Mouse (Mus musculus): ENCODE results near the gene Spata20.
A peak's percentile ranks its signal among the peaks of the same experiment; 100 is the strongest.

The Spata20 gene

DNA sequence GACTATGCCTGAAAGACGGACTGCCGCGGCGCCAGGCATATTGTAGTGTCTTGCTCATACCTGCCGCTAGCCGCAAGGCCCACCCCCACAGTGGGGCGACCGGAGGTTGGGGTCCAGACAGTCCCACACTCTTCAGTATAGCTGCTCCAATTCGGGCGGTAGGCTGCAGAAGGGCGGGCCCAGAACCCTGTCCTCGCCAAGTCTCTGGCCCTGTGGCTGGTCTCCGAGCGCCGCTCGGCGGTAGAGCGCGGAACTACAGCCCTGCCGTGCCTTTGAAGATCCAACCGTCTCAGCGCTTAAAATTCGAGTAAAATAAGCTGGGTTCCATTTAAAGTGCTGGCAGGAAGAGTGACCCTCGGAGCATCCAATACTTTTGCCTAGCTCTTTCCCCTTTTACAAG is at the start of gene Spata20:
Gene Spata20 (minus strand): TSS at position 179 of the 400 bp plus-strand sequence.
- peak; percentile 55 to 75 for DNase-seq (ENCODE audit: low spot score in 2 of 2)

DNA sequence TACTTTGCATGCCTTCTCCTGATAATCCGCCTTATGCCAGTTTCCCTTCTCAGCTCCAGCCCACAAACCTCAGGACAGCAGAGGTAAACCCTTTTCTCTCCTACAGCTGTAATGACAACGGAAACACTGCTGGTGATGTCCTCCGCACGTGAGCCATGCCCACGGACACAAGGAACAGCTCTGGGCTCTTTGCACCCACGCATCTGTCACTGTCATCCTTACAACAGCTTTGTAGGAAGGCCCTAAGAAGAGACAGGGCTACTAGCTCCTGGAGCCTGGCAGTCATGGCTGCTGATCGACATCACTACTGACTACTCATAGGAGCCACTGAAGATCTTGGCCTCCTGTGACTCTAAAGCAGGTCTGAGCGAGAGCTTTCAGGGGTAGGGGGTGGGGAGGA is 47.2 kb upstream of the Spata20 start:
- no peak for DNase-seq (ENCODE audit: low spot score in 2 of 2)

DNA sequence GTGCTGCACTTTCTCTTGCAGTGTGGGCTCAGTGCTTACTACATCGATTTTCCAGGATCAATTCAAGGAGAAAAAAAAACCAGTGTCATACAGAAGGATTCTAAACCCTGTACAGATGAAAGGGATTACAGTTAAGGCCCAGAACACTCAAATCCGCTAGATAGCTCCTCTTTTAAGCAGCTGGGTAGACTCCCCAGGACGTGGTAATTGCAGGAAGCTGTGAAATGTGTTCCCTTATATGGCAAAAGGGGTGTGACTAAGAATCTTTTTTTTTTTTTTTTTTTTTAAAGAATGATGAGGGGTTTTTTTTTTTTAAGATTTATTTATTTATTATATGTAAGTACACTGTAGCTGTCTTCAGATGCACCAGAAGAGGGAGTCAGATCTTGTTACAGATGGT is 42.9 kb upstream of the Spata20 start:
- no peak for DNase-seq (ENCODE audit: low spot score in 2 of 2)

DNA sequence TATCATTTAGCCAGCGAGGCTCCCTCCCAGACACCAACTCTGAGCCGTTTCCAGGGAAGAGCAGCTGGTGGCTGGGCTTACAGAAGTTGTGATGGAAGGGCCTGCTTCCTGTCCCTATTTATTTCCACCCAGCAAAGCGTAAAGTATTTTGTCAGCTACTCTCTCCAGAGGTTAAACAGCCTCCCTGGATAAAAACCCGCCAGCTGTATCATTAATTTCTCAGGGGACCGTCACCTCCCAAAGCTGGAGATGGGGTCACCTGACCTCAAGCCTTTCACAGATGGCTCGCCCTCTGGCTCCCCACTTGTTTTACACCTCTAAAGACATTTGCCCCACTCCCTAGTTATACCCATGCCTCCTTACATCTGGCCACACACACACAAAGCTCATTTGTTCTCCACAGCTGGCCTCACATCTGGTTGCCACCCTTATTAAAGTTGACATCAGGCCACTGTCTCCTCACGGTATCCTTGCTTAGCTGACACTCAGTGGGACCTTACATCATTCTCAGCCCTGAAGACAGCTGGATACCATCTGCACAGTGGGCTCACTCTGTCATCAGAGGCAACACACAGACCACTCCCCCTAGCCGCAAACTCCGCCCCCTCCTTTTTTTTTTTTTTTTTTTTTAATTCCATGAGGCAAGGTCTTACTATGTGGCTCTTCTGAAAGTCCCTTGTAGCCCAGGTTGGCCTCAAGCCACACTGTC is 40.3 kb upstream of the Spata20 start:
- DNase-seq (ENCODE audit: low spot score in 2 of 2), result no peak

DNA sequence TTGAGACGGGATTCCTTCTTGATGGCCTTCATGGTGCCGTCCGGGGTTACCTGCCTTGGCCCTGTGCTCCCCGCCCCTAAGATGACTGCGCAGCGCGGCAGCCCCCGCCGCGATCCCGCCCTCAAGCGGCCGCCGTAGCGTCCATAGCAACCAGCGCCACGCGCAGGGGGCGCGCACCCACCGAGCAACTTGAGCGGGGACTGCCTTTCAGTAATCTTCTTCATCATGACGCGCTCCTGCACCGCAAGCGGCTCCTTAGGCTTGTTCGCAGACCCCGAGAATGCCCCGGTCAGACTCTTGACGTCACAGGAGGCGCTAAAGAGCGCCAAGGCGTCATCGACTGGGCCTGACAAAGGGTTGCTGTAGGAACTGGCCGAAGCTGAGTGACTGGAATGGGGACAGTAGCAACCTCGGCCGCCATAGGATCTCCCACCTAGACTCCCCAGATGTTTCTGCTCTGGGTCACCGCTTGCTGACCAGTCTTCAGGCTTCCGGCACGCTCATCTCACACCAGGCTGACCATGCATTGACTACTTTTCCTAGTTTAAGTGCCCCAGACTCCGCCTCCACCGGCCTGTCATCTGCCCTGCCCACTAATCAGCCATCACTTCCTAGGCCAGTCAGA is 35.4 kb upstream of the Spata20 start, which contains the start of gene Mycbpap:
Gene Mycbpap (minus strand): TSS at position 524 of the 625 bp plus-strand sequence.
- DNase-seq (ENCODE audit: low spot score in 2 of 2), result peak in 1 of 2 experiments; percentile 14

DNA sequence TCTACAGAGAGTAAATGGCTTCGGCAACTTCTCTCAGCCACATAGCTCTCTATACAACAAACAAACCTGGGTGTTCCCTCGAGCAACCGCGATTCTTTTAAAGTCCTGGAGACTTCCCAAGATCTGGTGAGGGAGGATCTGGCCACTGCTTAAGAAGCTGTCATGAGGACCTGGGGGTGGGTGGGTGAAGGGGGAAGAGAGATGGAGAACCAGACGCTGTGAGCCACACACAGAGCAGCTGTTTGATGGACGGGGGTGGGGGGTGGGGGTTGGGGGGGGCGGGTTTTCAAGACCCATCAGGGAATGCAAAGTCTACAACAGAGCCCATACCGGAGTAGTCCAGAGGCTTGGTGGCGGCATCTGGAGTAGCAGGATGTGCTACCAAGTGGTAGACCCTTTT is 27.5 kb upstream of the Spata20 start:
- no peak for DNase-seq (ENCODE audit: low spot score in 2 of 2)

DNA sequence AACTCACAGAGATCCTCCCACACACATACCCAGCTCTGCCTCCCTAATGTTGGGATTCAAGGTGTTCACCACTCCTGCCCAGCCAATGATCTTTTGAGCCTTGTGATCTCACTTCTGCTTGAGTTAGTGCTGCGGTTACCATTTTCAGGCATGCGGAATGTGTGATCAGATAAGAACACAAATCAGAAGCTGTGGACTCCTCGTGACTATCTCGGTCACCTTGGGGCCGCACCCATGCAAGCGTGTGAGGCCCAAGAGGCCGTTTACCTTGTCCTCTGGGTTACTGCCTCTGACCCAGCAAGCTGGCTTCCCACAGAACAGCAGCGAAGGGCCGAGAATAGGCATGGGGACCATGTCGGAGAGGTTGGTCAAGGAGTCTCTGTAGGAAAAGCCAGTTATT is 23.0 kb upstream of the Spata20 start:
- DNase-seq (ENCODE audit: low spot score in 2 of 2), result no peak

DNA sequence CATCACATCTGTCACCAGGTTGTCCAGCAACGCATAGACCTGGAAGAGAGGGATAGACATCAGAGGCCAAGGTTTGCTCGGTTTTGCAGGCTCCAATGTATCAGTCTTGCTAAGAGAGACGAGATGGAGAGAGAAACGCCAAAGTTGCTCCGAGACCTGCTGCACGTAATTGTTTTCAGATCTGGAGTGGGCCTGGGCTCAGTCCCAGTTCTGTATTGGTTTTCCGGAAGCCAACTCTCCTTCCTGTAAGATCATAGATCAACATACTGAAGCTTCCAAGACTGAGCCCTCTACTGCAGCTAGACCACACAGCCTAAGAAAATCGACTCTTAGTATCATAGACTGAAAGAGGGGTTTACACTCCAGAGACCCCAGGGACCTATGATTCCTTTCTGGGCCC is 15.5 kb upstream of the Spata20 start:
- no peak for DNase-seq (ENCODE audit: low spot score in 2 of 2)

DNA sequence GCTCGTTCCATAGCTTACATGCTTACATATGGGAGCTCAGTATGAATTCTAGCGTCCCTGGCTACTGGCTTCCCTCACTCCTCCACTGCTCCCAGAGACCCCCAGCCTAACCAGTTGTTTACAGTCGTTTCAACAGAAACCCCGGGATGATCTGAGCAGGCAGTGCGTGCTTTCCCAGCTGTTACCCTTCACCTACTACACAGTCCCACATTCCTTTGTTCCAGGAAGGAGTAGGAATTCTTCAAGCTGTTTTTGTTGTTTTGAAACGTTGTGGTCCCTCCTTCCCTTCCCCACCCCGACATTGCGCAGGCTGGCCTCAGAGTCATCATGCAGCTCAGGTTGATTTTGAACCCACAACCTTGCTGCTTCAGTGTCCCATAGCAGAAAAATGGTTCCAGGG is 14.4 kb upstream of the Spata20 start:
- no peak for DNase-seq (ENCODE audit: low spot score in 2 of 2)

DNA sequence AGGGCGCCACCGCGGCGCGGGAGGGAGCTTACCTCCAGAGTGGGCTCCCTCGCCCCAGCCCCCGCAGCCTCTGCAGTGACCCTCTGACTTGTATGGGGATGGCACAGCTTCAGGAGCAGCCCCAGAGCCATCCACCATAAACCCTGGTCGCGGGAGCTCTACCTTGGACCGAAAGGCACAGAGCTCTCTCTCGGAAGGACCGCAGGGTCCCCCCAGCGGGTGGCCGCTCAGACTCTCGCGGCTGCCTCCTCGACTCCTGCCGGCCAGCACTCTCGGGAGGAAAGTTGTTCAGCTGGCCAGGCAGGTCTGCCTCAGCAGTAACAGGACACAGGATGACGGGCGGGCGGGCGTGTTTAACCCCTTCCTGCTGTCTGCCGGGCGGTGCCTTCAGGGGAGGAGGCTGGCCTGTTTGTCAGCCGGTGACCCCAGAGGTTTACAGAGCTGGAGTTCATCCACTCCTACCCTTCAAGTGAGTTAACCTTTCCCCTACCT is 13.7 kb upstream of the Spata20 start, which contains the start of gene Epn3:
Gene Epn3 (minus strand): TSS at position 314 of the 492 bp plus-strand sequence.
- DNase-seq (ENCODE audit: low spot score in 2 of 2), result no peak

DNA sequence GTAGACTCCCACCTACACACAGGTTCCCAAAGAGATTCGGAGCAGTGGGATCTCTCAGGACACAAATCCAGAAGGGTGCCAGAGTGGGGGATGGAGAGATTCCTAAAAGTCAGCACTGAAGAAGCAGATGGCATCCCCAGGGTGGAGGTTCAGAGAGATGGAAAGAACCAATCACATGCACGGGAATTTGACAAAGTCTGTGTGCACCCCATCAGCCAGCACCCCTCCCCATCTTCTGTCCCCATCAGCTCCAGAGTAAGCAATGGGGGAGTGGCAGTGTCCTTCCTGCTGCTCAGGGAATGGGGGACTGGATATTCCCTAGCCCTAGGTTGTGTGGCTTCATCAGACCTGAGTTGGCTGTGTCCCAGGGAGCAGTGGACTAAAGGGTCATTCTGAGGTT is 13.1 kb upstream of the Spata20 start:
- DNase-seq (ENCODE audit: low spot score in 2 of 2), result no peak

DNA sequence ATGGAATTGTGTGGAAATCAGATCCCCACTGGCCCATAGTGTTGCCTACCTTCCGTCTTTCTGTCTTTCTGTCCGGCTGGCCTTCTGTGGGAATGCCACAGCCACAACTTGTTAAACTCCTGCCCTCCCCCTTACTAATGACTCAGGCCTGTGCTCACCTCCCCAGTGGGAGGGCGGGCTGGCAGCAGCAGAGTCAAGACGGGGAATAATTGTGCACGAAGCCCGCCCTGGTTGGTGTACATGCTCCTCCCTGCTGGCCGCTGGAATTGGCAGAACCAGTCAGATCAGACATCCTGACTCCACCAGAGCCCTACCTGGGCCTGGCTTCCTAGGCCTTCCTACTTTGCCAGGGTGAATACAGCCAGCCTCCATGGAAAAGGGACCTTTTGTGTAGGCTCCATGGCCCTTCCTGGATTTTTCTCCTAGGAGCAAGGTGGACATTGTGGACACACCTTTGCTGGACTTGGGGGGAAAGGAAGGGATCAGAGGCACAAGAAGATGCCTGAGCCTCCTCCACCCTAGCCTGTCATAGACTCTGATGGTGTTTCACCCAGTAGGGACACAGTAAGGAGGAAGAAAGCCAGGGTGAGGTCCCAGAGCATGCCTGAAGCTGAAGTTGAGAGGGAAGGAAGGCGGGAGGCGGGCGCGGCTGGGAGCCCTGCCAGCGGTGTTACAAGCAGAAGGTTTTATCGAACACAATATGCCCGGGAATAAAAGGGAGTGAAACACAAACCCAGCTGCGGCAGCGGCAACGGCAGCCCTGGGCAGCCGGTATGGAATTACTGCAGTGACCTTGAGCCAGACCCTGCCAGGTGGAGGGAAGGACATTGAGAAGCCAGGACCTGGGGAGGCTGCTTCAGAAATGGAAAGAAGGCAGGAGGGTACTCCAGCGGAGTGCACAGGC is 12.4 kb upstream of the Spata20 start:
- no peak for DNase-seq (ENCODE audit: low spot score in 2 of 2)

DNA sequence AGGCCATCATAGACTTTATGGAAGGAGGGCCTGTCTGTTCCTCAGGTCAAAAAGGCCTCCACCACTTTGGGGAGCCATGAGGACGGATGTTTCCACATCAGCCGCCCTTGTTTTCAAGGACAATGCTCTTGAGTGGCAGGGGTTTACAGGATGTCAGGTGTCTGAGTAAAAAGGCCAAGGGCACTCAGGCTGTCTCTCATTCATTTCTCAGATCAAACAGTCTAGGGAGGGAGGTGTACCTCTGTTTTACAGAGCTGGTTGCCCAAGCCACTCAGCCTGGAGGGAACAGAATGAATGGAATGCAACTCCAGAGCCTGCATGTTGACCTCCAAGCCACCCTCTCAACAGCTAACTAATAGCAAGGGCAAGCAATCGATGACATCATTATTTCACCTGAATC is 9.4 kb upstream of the Spata20 start:
- DNase-seq (ENCODE audit: low spot score in 2 of 2), result no peak

DNA sequence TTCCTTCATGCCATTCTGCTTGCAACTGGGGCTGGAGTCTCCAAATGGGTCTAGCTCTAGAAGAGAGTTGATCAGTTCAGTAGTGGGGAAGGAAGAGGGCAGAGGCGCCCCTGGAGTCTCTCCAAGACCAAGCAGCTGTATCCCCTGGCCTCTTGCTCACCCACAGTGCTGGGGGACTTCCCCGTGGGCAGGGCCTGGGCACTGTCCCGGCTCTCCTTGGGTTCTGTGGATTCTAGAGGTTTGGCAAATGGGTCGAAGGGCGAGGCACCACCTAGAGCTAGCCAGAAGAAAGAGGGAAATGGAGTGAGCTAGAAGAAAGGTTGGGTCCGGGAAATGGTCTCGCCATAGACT is 5.7 kb upstream of the Spata20 start:
- DNase-seq (ENCODE audit: low spot score in 2 of 2), result no peak

DNA sequence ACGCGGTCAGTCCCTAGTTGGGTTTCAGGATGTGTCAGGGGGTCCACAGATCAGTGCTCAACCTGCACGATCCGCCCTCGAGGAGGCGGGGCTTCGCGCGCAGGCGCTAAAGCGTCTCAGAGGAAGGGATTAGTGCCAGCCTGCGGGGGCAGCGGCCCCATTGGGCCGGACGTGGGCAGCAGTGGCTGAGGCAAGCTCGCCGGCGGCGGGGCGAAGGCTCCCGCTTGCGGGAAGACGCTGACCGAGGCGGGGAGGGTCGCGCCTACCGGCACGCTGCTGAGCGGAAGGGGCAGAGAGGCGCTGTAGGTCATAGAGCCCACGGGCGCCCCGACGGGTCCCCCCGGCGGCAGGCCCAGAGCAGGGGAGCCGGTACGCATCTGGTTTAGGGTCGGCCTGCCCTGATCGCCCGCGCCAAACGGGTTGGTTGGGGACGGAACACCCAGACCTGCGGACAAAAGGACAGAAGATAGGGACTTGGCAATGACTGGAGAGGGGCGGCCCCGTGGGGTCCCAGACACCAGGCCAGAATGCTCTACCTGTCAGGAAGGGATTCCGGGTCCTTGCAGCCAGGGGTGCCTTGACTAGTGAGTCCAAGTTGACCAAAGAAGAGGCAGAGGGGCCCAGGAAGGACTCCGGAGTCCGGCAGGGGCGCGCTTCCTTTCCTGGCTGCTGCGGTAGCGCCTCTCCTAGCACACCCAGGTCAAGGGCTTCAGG is 5.2 kb upstream of the Spata20 start:
- no peak for DNase-seq (ENCODE audit: low spot score in 2 of 2)

DNA sequence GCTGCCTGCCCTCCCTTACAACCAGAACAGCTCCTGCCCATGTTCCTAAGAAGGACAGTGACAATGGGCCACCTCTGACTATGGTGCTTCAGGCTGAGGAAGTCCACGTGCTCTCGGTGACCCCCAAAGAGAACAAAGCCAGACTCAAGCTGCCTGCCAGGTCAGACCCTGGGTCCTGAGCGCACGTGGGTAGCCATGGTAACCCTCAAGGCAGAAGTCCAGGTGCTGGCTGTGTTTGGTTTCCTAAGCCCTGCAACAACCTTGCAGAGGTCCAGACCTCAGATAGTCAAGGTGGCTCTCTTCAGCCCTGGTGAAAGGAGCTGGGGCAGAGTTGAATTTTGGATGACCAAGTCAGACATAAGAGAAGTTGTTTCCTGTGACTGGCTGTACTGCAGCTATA is 3.8 kb upstream of the Spata20 start:
- no peak for DNase-seq (ENCODE audit: low spot score in 2 of 2)

DNA sequence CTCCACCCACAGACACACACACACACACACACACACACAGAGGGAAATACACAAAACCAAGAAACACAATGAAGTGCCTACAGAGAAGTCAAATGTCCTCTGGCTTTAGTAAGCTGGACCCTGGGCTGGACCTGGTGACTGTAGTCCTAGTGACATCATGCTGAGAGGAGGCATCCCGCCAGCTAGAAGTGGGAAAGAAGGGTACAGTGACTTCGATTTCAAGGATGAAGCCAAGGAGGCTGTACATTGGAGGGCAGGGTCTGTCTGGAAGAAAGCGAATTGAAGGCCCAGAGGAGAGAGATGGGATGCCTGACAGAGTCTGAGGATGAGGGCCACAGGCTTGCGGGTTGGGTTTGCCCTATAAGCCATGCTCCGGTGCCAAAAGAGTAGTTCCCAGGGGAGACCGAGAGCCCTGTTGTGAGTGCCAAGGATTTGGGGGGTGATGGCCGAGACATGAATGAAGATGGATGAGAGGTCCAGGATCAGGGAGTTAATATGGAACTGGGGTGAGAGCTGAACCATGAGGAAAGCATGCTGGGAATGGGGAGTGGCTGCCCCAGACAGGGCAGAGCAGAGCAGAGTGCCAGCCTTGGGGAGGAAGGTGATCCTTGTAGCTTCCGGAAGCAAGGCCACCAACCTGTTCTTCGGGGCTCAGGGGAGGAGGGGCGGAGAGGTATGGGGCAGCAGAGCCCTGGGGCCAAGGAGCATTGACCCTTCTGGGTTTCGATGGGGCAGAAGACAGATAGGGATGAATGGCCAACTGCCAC is 3.0 kb upstream of the Spata20 start:
- DNase-seq (ENCODE audit: low spot score in 2 of 2), result no peak

DNA sequence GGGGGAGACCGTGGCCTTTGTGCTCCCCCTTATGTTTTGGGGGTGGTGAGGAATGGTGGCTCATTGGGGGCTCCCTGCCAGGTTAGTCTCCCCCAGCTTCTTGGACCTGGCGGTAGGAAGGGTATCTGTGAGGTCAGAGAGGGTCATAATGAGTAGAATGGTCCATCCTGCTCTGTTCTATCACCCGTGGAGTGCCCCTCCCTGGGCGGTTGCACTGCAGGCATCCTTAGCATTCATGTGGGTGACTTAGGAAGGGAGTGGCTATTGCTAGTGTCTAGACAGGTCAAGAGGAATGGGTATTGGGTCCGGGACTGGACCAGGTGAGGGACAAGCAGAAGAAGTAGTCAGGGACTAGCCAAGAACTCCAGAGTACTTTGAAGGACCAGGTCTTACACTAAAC is 756 bp downstream of the Spata20 start:
- no peak for DNase-seq (ENCODE audit: low spot score in 2 of 2)

DNA sequence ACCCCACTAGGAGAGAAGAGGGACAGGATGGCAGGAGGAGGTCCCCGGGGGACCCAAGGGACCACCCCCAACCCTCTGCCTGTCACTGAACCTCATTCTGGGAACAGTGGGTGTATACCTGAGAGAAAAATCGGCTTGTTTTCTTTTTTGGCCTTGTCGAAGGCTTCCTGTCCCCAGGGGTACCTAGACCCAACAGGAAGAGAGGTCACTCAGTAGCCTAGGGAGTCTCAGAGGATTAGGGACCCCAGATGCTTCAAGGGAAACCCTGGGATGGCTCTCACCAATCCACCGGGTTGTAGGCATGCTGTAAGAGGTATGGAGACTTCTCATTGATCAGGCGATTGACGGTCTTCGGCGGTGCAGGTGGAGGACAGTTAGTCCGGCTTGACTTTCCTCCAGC is 1.3 kb downstream of the Spata20 start:
- DNase-seq (ENCODE audit: low spot score in 2 of 2), result no peak

DNA sequence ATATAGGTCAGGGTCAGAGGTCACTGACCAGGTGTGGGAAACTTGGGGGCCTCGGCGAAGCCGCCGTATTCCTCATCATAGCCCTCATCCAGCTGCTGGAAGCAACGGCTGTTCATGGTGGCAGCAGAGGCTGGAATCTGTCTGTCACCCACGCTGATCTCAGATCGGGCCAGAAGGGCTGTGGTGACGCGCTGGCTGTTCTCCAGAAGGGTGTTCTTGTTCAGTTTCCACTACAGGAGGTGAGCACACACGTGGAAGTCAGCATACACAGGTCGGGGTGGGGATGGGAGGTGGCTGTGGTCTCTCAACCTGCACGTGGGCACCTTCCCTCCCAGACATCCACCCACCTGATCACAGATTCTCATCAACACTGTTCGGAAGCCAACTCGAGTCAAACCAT is 2.1 kb downstream of the Spata20 start:
- DNase-seq (ENCODE audit: low spot score in 2 of 2), result no peak

DNA sequence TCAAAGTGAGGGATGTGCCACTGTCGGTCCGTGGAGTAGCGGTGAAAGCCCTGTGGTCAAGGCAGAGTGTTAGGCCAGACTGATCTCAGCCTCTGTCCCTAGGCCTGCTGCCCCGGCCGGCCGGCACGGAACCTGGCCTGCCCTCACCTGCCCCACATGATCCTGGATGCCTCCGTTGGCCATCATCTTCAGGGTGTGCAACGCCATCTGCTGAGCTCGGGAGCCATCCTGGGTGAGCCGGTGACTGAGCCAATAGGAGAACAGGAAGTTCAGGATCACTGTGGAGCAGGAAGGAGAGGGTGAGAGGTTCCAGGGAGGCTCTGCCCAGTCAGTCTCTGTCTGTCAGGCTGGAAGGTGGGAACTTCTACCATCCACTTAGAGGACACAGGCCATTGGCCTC is 2.5 kb downstream of the Spata20 start:
- no peak for DNase-seq (ENCODE audit: low spot score in 2 of 2)
